Mouse (Mus musculus) left cerebral cortex, adult 18-20 months (tissue): ENCODE measurements around the gene Sesn3. TPM values are rescaled to one million over a fixed set of nuclear protein-coding genes. Genes with fewer than 3 reads are reported as not detected.

Source experiments
- total RNA-seq, 2 experiments: library from RNA; stranded (reverse); gene quantifications; 2 replicates each; pipeline ENCODE4 v1.2.3; 2021

Gene Sesn3
- total RNA-seq, 2 experiments from 2014 or later = 109 to 141 TPM

Other genes with a start within 250 kb of the Sesn3 start
- 10 to 100 TPM; 74.3 TPM for gene Endod1, start 106.4 kb downstream of the Sesn3 start, total RNA-seq
- gene Kdm4d, start 225.4 kb downstream of the Sesn3 start, total RNA-seq = 1 to 10 TPM; 1.5 to 1.9 TPM
- gene Cwc15, start 225.6 kb downstream of the Sesn3 start, total RNA-seq = 10 to 100 TPM; 81.9 to 84.9 TPM